Mouse (Mus musculus): ENCODE data around the gene Dnph1. TPM values are rescaled to one million over a fixed set of nuclear protein-coding genes. Genes with fewer than 3 reads are reported as not detected.

The Dnph1 gene
- total RNA-seq, 1 experiment from 2014 or later = 14.5 TPM

DNA sequence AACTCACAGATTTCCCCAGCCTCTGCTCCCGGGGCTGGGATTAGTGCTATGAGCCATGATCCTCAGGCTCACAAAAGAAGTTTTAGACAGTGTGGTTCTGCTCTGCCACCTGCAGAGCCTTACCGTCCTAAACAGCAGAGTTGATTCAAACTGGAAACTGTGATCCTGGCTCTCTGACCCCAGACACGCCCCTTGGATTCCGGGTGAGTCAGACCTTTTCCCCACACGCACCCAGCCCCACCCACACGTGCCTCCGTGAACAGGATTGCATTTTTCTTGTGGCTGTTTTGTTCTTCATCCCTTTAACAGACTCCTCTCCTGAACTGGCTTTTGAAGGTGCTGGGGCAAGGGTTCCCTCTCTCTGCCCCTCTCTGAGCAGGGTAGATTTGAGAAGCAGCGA lies 1.4 kb downstream of the Dnph1 start:
- ATAC-seq (replicated peaks; ENCODE audit: low read depth, poor library complexity, severe bottlenecking) = no peak

DNA sequence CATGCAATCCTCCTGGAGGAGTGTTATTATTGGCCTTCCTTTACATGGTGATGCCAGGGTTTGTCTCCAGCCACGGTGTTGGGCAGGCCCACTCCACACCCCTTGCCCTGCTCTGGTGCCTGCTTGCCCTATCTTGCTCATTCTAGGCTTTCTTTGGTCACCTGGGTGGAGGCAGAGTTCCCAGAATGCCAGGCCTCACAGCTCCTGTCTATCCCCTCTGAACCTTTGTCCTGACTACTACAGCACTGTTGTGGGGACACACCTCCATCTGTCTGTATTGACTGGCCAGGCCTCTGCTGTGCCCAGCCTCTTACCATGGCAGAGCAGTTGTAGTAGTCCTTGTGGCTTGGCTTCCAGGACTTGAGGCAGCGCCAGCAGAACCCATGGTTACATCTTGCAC lies 6.3 kb downstream of the Dnph1 start:
- ATAC-seq (replicated peaks; ENCODE audit: low read depth, poor library complexity, severe bottlenecking) = no peak

DNA sequence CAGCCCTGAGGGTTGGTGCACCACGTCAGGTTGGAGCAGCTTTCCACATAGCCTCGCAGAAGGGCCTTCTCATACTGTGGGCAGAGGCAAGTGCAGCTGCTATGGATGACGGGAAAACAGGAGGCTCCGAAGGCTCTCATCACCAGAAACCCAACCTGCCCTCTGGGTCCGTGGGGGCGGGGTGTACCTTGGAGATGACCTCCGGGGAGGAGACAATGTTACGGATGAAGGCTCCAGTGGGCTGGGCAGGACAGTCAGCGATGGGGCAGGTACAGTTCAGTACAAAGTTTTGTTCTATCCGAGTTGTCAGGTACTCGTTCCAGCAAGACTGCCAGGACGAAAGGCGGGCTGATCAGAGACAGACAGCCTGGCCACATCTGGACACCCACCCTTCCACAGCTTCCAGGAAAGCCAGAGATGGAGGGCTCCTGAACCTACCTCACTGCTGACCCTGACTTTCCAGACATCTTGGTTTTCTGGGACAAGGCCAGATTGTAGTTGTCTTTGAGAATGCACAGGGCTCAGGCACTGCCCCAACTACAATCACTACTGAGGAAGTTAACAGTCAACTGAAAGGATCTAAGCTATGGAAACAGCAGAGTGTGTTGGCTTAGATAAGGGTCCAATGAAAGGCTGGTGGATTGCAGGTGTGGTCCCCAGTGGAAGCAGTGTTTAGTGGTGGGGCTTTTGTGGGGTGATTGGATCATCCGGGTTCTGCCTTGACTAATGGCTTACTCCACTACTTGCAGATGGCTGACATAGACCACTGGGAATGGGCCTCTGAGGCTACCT lies 7.5 kb downstream of the Dnph1 start:
- ATAC-seq (replicated peaks; ENCODE audit: low read depth, poor library complexity, severe bottlenecking) = no peak

DNA sequence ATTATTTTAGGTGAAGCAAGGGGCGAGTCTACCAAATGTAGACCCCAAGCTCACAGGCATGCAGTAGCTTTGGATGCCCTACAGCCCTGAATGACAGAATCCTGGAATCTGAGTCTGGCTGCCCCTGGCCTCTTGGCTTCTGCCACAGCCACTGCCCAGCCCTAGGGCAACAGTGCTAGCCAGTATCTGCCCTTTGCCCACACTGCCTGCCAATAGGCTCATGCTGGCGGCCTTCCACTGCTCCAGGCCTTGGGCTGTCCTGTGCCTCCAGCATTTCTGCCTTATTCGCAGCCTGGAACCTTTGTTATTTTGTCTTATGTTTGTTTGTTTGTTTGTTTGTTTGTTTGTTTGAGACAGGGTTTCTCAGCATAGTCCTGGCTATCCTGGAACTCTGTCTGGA lies 9.1 kb downstream of the Dnph1 start:
- ATAC-seq (replicated peaks; ENCODE audit: low read depth, poor library complexity, severe bottlenecking) = no peak

DNA sequence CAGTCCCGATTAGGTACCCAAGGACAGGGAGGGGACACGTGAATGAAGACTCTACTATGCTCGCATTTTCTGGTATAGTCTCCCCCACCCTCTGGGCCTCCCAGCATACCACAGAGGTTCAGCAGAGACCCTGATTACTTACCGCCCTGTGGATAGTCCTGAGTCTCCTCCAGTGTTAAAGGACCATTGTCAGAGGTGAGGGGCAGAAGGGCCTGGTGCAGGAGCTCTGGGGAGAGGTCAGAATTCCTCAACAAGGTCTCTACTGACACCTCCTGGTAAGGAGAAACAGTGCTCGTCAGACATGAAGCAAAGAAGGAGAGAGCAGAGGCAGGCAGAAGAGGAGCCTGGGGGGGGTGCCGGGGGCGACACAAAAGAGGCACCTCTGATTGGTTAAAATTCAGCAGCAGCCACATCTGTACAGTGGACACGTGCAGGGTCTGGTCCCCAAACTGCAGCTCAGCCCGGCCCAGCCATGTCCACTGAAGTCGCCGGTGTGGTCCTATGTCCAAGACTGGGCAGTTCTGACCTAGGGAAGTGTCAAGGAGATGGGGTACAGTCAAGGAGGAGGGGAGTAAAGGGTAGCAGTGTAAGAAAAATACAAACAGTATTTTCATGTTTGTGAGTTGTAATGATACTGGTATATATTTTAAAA lies 14.7 kb downstream of the Dnph1 start:
- ATAC-seq (replicated peaks; ENCODE audit: low read depth, poor library complexity, severe bottlenecking) = peak; percentile 60; the same call in 1 of the 2 replicates

DNA sequence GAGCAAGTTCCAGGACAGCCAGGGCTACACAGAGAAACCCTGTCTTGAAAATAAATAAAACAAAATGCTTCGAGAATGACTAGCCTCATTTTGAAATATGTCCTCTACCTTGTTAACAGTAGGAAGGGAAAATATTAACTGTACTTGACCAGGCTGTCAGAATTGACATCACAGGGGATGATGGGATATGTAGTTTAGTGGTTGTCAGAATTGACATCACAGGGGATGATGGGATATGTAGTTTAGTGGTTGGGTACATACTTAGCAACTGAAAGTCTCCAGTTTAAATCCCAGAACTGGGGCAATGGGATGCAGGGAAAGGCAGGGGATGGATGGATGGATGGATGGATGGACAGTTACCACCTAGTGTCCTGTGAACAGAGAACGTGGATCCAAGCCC lies 16.8 kb downstream of the Dnph1 start:
- 0 out of 2 replicates have a peak, but pooled peaks have one; percentile 25 for ATAC-seq (replicated peaks; ENCODE audit: low read depth, poor library complexity, severe bottlenecking)

DNA sequence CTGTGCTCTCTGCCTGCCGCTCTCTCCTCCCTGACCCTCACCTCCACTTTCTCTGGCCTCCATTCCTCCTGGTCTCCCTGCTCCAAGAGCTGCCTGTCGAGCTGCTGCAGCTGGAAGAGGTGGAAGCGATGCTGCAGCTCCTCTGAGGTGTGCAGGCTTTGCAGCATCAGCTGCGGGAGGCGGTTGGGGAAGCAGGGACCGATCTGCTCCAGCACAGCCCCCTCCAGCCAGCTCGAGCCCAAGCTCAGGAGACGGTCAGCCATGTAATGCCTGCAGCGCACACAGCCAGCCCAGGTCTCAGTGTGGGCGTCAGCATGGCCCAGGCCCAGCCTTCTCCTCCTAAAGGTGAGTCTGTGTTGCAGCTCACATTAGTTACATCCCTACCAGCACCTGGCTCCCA lies 23.5 kb downstream of the Dnph1 start:
- no peak for ATAC-seq (replicated peaks; ENCODE audit: low read depth, poor library complexity, severe bottlenecking)

DNA sequence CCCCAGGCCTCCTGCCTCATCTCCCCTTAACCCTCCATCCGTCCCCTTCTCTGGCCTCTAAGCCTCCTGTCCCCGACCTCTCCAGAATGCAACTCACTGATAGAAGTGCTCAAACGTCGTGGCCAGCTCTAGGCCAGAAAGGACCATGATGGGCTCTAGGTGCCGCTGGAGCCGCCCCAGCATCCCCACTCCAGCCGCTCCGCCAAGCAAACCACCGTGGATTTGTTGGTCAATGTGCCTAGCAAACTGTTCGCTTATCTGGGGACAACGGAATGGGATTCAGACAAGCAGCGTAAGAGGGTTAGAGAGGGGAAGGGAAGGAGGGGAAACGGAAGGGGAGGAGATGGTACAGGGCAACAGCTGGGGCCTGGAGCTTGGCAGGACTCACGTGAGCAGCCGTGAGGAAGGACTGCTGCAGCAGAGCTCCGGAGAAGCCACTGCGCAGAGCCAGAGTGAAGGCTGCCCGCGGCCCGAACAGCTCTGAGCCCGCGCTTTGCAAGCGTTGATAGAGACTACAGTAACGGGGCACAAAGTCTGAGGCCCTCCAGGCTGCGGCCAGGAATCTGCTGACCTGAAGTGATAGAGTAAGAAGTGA lies 24.0 kb downstream of the Dnph1 start:
- peak; percentile 79 for ATAC-seq (replicated peaks; ENCODE audit: low read depth, poor library complexity, severe bottlenecking)

DNA sequence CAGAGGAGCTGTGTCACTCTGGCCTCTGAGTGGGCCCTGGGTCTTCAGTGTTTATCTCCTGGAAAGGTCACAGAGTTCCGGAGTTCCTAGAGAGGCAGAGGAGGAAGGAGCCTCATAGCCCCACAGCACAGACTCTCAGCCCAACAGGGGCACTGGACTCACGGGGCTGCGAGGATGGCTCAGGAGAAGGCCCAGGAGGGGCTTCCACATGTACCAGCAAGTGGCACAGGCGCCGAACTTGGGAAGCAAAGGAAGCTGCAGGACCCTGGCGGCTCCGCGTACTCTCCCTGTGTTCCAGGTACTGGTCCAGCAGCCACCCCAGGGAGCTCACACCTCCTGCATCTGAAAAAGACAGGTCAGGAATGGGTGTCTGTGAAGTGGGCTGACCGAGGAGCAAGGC lies 24.7 kb downstream of the Dnph1 start:
- no peak for ATAC-seq (replicated peaks; ENCODE audit: low read depth, poor library complexity, severe bottlenecking)

DNA sequence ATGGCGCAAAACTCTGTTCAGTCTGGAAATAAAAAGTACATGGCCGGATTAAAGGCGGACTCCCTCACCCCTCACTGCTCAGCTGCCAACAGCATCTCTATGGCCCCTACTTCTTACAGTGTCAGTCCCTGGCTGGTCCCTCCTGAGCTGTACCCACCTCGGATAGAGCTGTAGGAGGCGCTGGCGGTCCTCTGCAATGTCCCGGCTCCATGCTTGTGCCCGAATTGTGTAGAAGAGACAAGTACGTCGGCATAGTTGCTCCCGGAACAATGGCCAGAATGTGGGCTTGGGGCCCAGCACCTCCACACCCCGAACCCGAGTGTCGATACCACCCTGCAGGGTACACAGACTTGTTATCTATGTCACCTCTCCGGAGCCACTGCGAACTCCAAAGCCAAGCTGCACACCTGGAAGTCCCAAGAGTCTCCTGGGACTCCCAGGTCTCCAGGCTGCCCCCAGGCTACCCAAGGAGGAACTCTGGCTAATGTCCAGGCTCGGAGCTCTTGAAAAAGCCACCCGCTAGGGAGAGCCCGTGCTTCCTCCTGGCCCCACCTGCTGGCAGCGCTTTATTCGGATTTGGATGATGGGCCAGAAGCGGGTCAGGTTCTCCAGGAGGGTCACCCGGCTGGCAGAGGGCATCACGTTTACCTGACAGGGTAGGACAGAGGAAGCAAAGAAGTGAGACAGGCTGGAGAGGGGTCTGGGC lies 25.6 kb downstream of the Dnph1 start:
- ATAC-seq (replicated peaks; ENCODE audit: low read depth, poor library complexity, severe bottlenecking) = no peak

DNA sequence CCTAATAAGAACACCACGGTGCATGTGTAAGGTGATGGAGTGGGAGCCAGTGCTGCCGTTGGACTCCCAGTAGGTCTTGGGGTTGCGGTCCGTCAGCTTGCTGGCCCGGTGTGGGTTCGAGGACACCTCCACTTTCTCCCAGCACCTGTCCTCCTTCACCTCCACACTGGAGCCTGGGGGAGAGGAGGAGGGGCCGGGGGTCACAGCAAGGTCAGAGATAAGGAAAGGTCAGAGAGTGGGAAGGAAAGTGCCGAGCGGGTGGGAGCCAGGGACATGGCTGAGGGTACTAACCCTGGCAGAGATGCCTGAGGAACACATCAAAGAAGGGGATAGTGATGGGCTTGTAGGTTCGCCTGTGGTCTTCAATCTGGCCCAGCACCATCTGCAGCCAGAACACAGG lies 28.6 kb downstream of the Dnph1 start:
- no peak for ATAC-seq (replicated peaks; ENCODE audit: low read depth, poor library complexity, severe bottlenecking)

DNA sequence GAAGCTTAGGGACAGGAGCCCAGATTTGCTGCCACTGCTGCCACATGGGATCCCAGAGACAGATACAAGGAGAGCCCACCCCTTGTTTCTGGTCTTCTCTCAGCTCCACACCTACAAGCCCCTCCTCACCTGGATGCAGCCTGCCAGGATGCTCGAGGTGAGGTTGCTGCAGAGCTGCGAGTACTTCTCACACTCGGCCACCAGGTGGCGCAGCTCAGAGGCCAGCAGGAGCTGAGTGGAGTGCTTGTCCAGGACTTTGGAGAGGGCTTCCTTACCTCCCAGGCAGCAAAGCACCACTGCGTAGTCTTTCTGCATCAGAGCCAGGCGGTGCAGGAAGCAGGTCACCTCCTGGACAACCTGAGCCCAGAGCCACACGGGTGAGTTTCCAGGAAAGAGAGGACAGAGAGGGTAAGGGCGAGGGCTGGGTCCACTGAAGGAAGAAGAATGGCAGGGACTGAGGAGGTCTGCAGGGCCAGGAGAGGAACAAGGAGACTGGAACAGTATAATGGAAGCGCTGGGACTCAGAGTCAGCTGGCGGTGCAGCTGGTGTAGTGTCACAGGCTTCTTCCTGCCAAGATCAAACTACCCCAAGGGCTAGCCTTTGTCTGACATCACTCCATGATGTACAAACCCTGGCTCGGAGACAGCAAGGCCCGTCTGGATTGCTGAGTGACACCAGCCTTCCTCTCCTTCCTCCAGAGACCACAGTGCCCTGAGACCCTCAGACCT lies 29.2 kb downstream of the Dnph1 start:
- peak; percentile 82 for ATAC-seq (replicated peaks; ENCODE audit: low read depth, poor library complexity, severe bottlenecking)

DNA sequence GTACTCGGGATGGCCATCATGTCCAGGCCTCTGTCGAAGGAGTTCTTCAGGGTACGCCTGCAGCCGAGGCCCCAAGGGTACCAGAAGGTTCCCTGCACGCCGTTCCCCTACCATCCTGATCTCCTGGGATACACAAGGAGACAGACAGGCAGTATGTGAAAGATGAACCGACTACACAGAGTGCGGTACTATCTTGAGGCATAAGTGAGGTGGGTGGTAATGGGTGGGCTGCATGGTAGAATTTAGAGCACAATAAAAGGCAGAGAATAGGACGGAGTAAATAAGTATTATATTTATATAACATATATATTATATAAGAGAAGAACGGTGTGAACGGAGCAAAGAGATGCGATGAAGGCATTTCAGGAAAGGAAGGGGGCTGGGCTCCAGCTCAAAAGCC lies 47.1 kb downstream of the Dnph1 start:
- no peak for ATAC-seq (replicated peaks; ENCODE audit: low read depth, poor library complexity, severe bottlenecking)

DNA sequence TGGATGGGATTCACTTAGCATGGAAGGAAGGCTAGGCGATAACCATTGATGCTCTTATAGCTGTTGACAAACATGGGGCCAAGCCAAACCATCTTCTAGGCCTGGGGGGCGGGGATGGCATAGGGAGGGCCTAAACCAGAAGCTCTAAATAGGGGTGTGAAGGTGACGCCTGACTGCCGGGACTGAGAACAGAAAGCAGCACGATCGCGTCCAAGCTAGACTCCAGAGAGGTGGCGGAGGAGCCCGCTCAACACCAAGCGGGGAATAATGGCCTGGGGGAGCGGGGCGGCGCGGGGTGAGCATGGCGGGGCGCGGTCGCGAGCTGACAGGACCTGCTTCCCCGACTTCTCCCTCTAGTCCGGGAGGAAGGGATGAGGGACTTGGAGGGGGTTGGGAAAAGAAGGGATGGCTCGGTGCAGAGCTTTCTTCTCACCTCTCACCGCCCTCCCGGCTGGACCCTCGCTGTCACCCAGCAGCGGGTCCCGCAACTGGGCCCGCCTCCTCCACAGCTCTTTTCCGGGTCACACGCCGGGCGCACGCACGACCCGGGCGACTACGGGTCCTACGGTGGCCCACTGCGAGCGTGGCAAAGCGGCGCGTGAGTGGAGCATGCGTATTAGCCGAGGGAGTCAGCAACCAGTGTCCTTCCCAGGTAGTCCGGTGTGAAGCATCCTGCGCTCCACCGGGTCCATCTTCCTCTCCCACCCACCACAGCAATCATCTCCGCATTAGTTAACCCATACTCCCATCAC lies 49.5 kb downstream of the Dnph1 start, which contains the start of gene Cul9:
TSS of gene Cul9 (minus strand) at position 576 of the 752 bp plus-strand sequence.
- peak; percentile 87 for ATAC-seq (replicated peaks; ENCODE audit: low read depth, poor library complexity, severe bottlenecking)

DNA sequence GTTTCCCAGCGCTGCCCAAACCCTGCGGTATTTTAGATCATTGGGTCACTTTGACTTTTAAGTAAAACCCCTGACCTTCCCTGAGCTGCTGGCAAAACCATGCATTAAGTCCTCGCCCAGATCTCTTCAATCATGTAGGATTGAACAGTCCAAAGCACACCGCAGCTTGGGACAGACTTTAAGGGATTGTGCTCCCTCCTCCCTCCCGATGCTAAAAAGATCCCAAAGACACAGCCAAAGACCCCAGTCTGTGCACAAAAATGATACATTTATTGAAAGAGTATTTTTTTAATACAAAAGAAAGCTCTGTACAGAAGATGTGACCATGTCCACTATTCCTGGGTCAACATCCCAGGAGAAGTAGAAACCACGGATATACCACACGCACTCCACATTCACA lies 50.1 kb downstream of the Dnph1 start:
- ATAC-seq (replicated peaks; ENCODE audit: low read depth, poor library complexity, severe bottlenecking) = no peak

DNA sequence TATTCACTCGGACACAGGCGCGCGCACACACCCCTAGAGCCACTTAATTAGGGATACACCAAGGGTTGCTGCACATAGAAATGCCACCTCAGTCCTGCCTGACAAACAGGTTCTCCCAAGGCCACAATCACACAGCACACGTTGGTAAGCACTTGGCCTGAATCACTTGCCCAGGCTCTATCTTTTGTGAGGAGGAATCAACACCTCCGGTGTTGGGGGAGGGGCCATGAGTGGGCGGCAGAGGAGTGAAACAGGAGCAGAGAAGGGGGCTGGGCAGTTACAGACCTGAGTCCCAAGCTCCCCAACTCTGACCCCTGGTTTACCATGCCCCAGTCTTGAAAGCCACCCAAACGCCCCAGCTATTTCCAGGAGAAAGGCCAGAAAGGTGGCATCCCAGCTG lies 50.5 kb downstream of the Dnph1 start:
- no peak for ATAC-seq (replicated peaks; ENCODE audit: low read depth, poor library complexity, severe bottlenecking)

DNA sequence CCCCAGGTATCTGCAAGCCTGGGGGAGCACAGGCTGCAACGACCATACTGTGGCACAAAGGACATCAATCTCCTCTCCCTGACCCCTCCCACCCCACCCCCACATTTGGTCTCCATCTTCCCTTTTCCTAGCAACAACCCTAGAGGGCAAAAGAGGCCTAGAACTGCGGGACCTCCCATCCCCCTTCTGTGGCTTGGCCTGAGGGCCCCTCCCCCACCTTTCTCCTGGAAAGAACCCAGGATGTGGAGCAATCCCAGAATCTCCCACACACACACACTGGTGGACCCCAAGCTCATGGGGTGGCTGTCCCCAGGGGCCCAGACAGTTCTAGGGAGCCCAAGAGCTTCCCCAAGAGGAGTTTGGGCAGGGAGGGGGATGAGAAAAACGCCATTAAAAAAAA lies 51.4 kb downstream of the Dnph1 start:
- ATAC-seq (replicated peaks; ENCODE audit: low read depth, poor library complexity, severe bottlenecking) = no peak

DNA sequence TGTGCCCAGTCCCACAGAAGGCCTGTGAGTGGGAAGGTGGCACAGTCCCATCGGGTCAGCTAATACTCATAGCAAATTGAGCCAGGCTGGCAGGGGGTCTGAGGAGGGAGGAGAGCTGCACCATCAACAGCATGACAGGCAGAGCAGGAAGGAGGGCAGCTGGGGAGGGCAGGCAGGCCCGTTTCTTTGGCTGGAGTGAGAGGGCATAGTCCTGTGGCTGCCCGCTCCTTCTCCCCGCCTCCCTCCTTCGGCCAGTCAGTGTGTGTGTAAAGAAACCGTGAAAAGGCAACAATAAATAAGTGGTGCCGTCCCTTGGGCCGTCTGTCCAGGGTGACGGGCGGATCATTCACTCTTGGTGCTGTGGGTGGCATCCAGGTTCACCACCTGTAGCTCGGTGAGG lies 52.2 kb downstream of the Dnph1 start:
- no peak for ATAC-seq (replicated peaks; ENCODE audit: low read depth, poor library complexity, severe bottlenecking)

DNA sequence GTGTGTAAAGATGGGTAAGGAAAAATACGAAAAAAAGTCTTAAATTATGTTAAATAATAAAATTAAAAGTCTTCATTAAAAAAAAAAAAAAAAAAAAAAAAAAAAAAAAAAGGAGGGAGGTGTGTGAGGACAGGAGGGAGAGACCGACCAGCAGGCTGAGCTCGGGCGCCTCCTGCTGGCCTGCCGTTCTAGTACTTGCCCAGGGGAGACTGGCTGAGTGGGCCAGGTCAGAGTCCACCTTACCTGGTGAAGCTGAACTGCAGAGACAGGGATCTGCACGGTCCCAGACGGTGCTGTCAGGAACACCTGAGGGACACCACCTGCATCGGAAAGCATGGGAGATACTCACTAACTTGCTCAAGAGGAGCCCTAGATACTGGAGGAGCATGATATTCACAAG lies 52.7 kb downstream of the Dnph1 start:
- 0 out of 2 replicates have a peak, but pooled peaks have one; percentile 40 for ATAC-seq (replicated peaks; ENCODE audit: low read depth, poor library complexity, severe bottlenecking)
